Mouse (Mus musculus) lung, embryonic 14.5 days (tissue): Measurements from ENCODE around the gene Tead3. TPM values are rescaled to one million over a fixed set of nuclear protein-coding genes. Genes with fewer than 3 reads are reported as not detected.

Experiments
- ATAC-seq: fragments of 200-750 bp; cut with Nextera tagmentation; 2 replicates; pipeline ENCODE4 v1.8.0; 2017; ENCODE audit warnings: mild to moderate bottlenecking, moderate TSS enrichment, moderate library complexity; ENCODE audit not compliant: insufficient read depth
- DNase-seq: peaks from one replicate; pipeline ENCODE4 v3.0.0-alpha.2; 2015
- H3K27ac ChIP-seq: fragments of 300-500 bp; sonication (generic); 2 replicates; pipeline ENCODE4 v1.5.1; 2014; ENCODE audit warnings: low read depth, mild to moderate bottlenecking, moderate library complexity
- H3K27me3 ChIP-seq: fragments of 300-500 bp; sonication (generic); 2 replicates; pipeline ENCODE4 v1.6.1; 2014; ENCODE audit warnings: low read length, control low read depth; ENCODE audit not compliant: insufficient read depth
- H3K36me3 ChIP-seq: fragments of 300-500 bp; sonication (generic); 2 replicates; pipeline ENCODE4 v1.6.1; 2014; ENCODE audit warnings: control low read depth; ENCODE audit not compliant: insufficient read depth
- H3K4me1 ChIP-seq: fragments of 300-500 bp; sonication (generic); 2 replicates; pipeline ENCODE4 v1.6.1; 2014; ENCODE audit warnings: antibody characterized with exemption, control low read depth; ENCODE audit not compliant: insufficient read depth
- H3K4me2 ChIP-seq: fragments of 300-500 bp; sonication (generic); 2 replicates; pipeline ENCODE4 v1.6.1; 2014; ENCODE audit warnings: mild to moderate bottlenecking
- H3K4me3 ChIP-seq: fragments of 300-500 bp; sonication (generic); 2 replicates; pipeline ENCODE4 v1.5.1; 2014; ENCODE audit warnings: low read depth, low read length
- H3K9ac ChIP-seq: fragments of 300-500 bp; sonication (generic); 2 replicates; pipeline ENCODE4 v1.6.1; 2014
- H3K9me3 ChIP-seq: fragments of 300-500 bp; sonication (generic); 2 replicates; pipeline ENCODE4 v1.6.1; 2016; ENCODE audit warnings: low read depth, low read length, control low read depth
- CTCF ChIP-seq: IDR thresholded peaks from 2 replicates; pipeline ENCODE4 v1.5.1; 2016; ENCODE audit warnings: antibody characterized with exemption, low read depth
- WGBS: fragments of 180-500 bp; shearing (Covaris S2); extraction: QIAGEN DNeasy Blood & Tissue Kit; methylation state at CpG from one replicate; pipeline ENCODE4 v1.1.7; 2014; 5-methylcytosine and 5-hydroxymethylcytosine counted together
- polyA plus RNA-seq: library from polyadenylated mRNA; unstranded; fragments of >200 nt; fragmentation: Nextera tagmentation; extraction: Ambion mirVana; gene quantifications from 2 replicates; pipeline ENCODE4 v1.2.1, GENCODE M21; 2014

Gene Tead3
- polyA plus RNA-seq, 1 experiment from 2014 or later: 11.2 TPM

DNA sequence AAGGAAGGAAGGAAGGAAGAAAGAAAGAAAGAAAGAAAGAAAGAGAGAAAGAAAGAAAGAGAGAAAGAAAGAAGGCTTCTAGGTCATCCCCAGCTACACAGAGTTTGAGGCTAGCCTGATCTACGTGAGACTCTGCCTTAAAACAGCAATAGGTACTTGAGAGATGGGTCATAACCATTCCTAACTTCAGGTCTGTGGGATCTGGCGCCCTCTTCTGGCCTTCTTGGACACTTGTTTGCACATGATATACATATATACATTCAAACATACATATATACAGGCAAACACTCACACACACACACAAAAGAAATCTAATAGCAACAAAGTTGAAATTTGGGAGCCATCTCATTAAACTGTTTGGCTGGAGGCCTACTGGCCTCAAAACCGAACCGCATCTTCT, 33.7 kb upstream of the Tead3 start:
- DNase-seq (peak; percentile 64), ATAC-seq (no peak)
- no peak overlapping the region for H3K27ac ChIP-seq
- no peaks in the 10 kb centered on the region for H3K36me3 ChIP-seq
- TF ChIP-seq CTCF: peak; percentile 57
- peaks cover 7% of the 10 kb centered on the region for H3K27me3 ChIP-seq
- H3K9me3 ChIP-seq: no peaks in the 10 kb centered on the region
- no peak overlapping the region for H3K4me3 ChIP-seq
- WGBS: 56% methylated on average over 4 of the region's 4 CpGs
- H3K9ac ChIP-seq: no peak overlapping the region
- H3K4me1 ChIP-seq: no peaks in the 10 kb centered on the region
- H3K4me2 ChIP-seq: no peak overlapping the region

DNA sequence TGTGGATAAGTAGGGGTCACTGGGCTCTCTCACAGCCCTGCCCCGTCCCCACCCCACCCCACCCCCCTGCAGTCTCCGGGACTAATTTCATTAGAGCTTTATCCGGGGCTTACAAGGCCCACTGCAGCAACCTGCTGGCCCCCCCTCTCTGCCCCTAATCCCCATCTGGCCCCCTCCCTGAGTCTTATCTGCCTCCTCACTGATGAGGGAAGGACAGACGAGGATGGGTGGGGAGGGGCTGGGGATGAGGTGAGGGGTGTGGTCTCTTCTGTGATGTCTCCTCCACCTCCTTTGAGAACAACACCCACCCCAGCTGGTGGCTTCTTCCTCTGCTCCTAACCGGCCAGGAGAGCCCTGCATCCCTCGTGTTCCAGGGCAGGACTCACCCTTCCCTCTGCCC, 29.6 kb upstream of the Tead3 start:
- TF ChIP-seq CTCF: no peak
- DNase-seq: no peak
- Histone ChIP-seq H3K4me2 (no peak overlapping the region), H3K9ac (no peak overlapping the region), H3K4me3 (no peak overlapping the region), H3K36me3 (no peaks in the 10 kb centered on the region), H3K9me3 (no peaks in the 10 kb centered on the region), H3K4me1 (no peaks in the 10 kb centered on the region), H3K27ac (no peak overlapping the region), H3K27me3 (peaks cover 8% of the 10 kb centered on the region)
- WGBS: 11% methylated on average over 6 of the region's 6 CpGs
- no peak for ATAC-seq

GRCm38 (mm10) chr17:28375592-28376061, 25.0 kb upstream of the Tead3 start:
- TF ChIP-seq CTCF: no peak
- Histone ChIP-seq H3K36me3 (no peaks in the 10 kb centered on the region), H3K9me3 (no peaks in the 10 kb centered on the region), H3K4me1 (no peaks in the 10 kb centered on the region), H3K9ac (no peak overlapping the region), H3K4me3 (no peak overlapping the region), H3K4me2 (peak overlapping the region; percentile 18; the same call in 1 of the 2 replicates), H3K27me3 (peaks cover 20% of the 10 kb centered on the region), H3K27ac (no peak overlapping the region)
- DNase-seq (no peak), ATAC-seq (no peak)
- WGBS: 12% methylated on average over 17 of the region's 17 CpGs

DNA sequence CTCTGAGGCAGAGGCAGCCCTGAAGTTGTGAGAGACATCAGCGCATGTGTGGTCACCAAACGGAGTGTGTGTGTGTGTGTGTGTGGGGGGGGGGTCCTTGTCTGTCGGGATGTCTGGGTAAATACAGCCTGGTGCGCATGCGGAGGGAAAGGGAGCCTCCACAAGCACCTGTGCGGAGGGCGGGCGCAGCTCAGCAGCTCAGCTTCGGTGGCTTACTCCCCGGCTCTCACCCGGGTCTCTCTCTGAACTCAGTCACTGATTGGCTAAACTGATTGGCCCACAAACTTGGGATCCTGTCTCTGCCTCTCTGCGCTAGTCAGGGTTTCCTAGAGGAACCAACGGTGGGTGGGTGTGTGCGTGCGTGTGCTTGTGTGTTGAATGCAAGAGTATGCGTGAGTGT, 23.9 kb upstream of the Tead3 start:
- DNase-seq (no peak), ATAC-seq (no peak)
- TF ChIP-seq CTCF: no peak
- Histone ChIP-seq H3K27ac (no peak overlapping the region), H3K9me3 (no peaks in the 10 kb centered on the region), H3K4me3 (no peak overlapping the region), H3K9ac (no peak overlapping the region), H3K4me2 (peak overlapping the region; percentile 27), H3K4me1 (no peaks in the 10 kb centered on the region), H3K36me3 (no peaks in the 10 kb centered on the region), H3K27me3 (peaks cover 20% of the 10 kb centered on the region)
- WGBS: 15% methylated on average over 16 of the region's 16 CpGs

GRCm38 (mm10) chr17:28373821-28374220, 23.2 kb upstream of the Tead3 start:
- H3K4me1 ChIP-seq: no peaks in the 10 kb centered on the region
- no peak overlapping the region for H3K27ac ChIP-seq
- no peaks in the 10 kb centered on the region for H3K36me3 ChIP-seq
- TF ChIP-seq CTCF: peak; percentile 84
- ATAC-seq (peak; percentile 33; the same call in 1 of the 2 replicates), DNase-seq (peak; percentile 74)
- 0 out of 2 replicates have a peak overlapping the region, but pooled peaks have one; percentile 10 for H3K4me2 ChIP-seq
- H3K27me3 ChIP-seq: peaks cover 20% of the 10 kb centered on the region
- H3K9ac ChIP-seq: no peak overlapping the region
- no peak overlapping the region for H3K4me3 ChIP-seq
- 16% methylated on average over 10 of the region's 10 CpGs for WGBS
- H3K9me3 ChIP-seq: no peaks in the 10 kb centered on the region

- Histone ChIP-seq H3K4me1 (no peaks in the 10 kb centered on the region), H3K4me3 (no peak overlapping the region), H3K9me3 (no peaks in the 10 kb centered on the region), H3K9ac (no peak overlapping the region), H3K27me3 (peaks cover 23% of the 10 kb centered on the region), H3K4me2 (no peak overlapping the region), H3K27ac (no peak overlapping the region), H3K36me3 (no peaks in the 10 kb centered on the region)
- WGBS: 55% methylated on average over 1 of the region's 1 CpGs
- TF ChIP-seq CTCF: no peak
- DNase-seq (no peak), ATAC-seq (no peak)
These were observed 21.3 kb upstream of the Tead3 start for GRCm38 (mm10) chr17:28371941-28372340.

- no peak for TF ChIP-seq CTCF
- H3K9ac ChIP-seq: no peak overlapping the region
- DNase-seq (no peak), ATAC-seq (no peak)
- peaks cover 23% of the 10 kb centered on the region for H3K27me3 ChIP-seq
- no peaks in the 10 kb centered on the region for H3K9me3 ChIP-seq
- H3K4me2 ChIP-seq: no peak overlapping the region
- WGBS: 44% methylated on average over 2 of the region's 2 CpGs
- no peaks in the 10 kb centered on the region for H3K36me3 ChIP-seq
- no peak overlapping the region for H3K27ac ChIP-seq
- H3K4me1 ChIP-seq: no peaks in the 10 kb centered on the region
- H3K4me3 ChIP-seq: no peak overlapping the region
These were observed 20.7 kb upstream of the Tead3 start for GRCm38 (mm10) chr17:28371286-28371685.

DNA sequence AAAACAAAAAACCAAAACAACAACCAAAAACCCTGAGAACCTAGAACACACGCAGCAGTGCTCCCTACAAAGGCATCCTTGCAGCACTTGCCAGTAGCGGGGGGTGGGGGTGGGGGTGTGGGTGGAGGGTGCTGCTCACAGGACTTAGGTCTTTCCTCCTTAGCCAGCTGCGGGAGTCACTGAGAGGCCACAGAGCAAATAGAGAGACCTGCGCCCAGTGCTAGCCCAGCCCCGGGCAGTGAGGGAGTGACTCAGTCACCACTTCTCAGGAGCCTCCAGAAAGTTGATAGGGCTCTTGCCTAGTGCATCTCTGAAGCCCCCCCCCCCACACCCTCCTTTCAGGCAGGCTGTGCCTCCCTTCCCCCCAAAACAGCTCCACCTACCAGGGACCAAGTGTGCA, 18.4 kb upstream of the Tead3 start:
- H3K4me1 ChIP-seq: no peaks in the 10 kb centered on the region
- no peak overlapping the region for H3K9ac ChIP-seq
- WGBS: 57% methylated on average over 5 of the region's 5 CpGs
- no peak for DNase-seq
- no peak overlapping the region for H3K4me2 ChIP-seq
- H3K27ac ChIP-seq: no peak overlapping the region
- no peaks in the 10 kb centered on the region for H3K36me3 ChIP-seq
- H3K4me3 ChIP-seq: no peak overlapping the region
- H3K9me3 ChIP-seq: no peaks in the 10 kb centered on the region
- no peak for TF ChIP-seq CTCF
- peaks cover 19% of the 10 kb centered on the region for H3K27me3 ChIP-seq
- ATAC-seq: peak; percentile 47; the same call in 1 of the 2 replicates
